Mouse (Mus musculus): Measurements from ENCODE around the gene Hhipl2. TPM values are rescaled to one million over a fixed set of nuclear protein-coding genes. Genes with fewer than 3 reads are reported as not detected.
A peak's percentile ranks its signal among the peaks of the same experiment; 100 is the strongest.

Gene Hhipl2
- polyA plus RNA-seq, 1 experiment from 2014 or later: 0.22 TPM

GRCm38 (mm10) chr1:183434918-183435317 is 16.9 kb downstream of the Hhipl2 start:
- no peak for ATAC-seq (ENCODE audit: low FRiP score, low TSS enrichment)
- H3K4me1 ChIP-seq (ENCODE audit: control insufficient read depth, insufficient read depth, low read length): peaks cover 3% of the 10 kb centered on the region; the same call in 1 of the 2 replicates
- no peaks in the 10 kb centered on the region for H3K9me3 ChIP-seq (ENCODE audit: control insufficient read depth, low read length)
- 86% methylated on average over 9 of the region's 9 CpGs for WGBS
- no peak overlapping the region for H3K9ac ChIP-seq (ENCODE audit: low read depth, low read length)
- H3K36me3 ChIP-seq (ENCODE audit: control insufficient read depth, insufficient read depth, low read length): no peaks in the 10 kb centered on the region
- H3K4me3 ChIP-seq (ENCODE audit: low read length): no peak overlapping the region
- no peaks in the 10 kb centered on the region for H3K27me3 ChIP-seq (ENCODE audit: control insufficient read depth, insufficient read depth, low read length)
- no peak overlapping the region for H3K4me2 ChIP-seq (replicated peaks; ENCODE audit: low read depth, low read length)
- H3K27ac ChIP-seq (ENCODE audit: low read depth, low read length): no peak overlapping the region

- no peaks in the 10 kb centered on the region for H3K27me3 ChIP-seq (ENCODE audit: control insufficient read depth, insufficient read depth, low read length)
- H3K4me1 ChIP-seq (ENCODE audit: control insufficient read depth, insufficient read depth, low read length): peaks cover 3% of the 10 kb centered on the region; the same call in 1 of the 2 replicates
- H3K4me3 ChIP-seq (ENCODE audit: low read length): peak overlapping the region; percentile 16; the same call in 1 of the 2 replicates
- H3K9me3 ChIP-seq (ENCODE audit: control insufficient read depth, low read length): peaks cover 4% of the 10 kb centered on the region; the same call in 1 of the 2 replicates
- WGBS: 26% methylated on average over 22 of the region's 22 CpGs
- peak overlapping the region; percentile 34 for H3K4me2 ChIP-seq (replicated peaks; ENCODE audit: low read depth, low read length)
- peak; percentile 75; the same call in 1 of the 2 replicates for ATAC-seq (ENCODE audit: low FRiP score, low TSS enrichment)
- H3K36me3 ChIP-seq (ENCODE audit: control insufficient read depth, insufficient read depth, low read length): no peaks in the 10 kb centered on the region
- H3K9ac ChIP-seq (ENCODE audit: low read depth, low read length): peak overlapping the region; percentile 25
- H3K27ac ChIP-seq (ENCODE audit: low read depth, low read length): no peak overlapping the region
Measured at GRCm38 (mm10) chr1:183439036-183439435, 21.0 kb downstream of the Hhipl2 start.

GRCm38 (mm10) chr1:183442015-183442774 is 24.2 kb downstream of the Hhipl2 start:
- H3K4me2 ChIP-seq (replicated peaks; ENCODE audit: low read depth, low read length): no peak overlapping the region
- no peak for ATAC-seq (ENCODE audit: low FRiP score, low TSS enrichment)
- peaks cover 10% of the 10 kb centered on the region; the same call in 1 of the 2 replicates for H3K9me3 ChIP-seq (ENCODE audit: control insufficient read depth, low read length)
- 24% methylated on average over 19 of the region's 19 CpGs for WGBS
- H3K4me3 ChIP-seq (ENCODE audit: low read length): no peak overlapping the region
- peaks cover 3% of the 10 kb centered on the region; the same call in 1 of the 2 replicates for H3K4me1 ChIP-seq (ENCODE audit: control insufficient read depth, insufficient read depth, low read length)
- no peaks in the 10 kb centered on the region for H3K27me3 ChIP-seq (ENCODE audit: control insufficient read depth, insufficient read depth, low read length)
- no peaks in the 10 kb centered on the region for H3K36me3 ChIP-seq (ENCODE audit: control insufficient read depth, insufficient read depth, low read length)
- H3K9ac ChIP-seq (ENCODE audit: low read depth, low read length): no peak overlapping the region
- no peak overlapping the region for H3K27ac ChIP-seq (ENCODE audit: low read depth, low read length)

GRCm38 (mm10) chr1:183453066-183453465 is 35.1 kb downstream of the Hhipl2 start:
- H3K27ac ChIP-seq (ENCODE audit: low read depth, low read length): no peak overlapping the region
- H3K4me2 ChIP-seq (replicated peaks; ENCODE audit: low read depth, low read length): no peak overlapping the region
- H3K36me3 ChIP-seq (ENCODE audit: control insufficient read depth, insufficient read depth, low read length): no peaks in the 10 kb centered on the region
- H3K4me3 ChIP-seq (ENCODE audit: low read length): no peak overlapping the region
- H3K9me3 ChIP-seq (ENCODE audit: control insufficient read depth, low read length): peaks cover 6% of the 10 kb centered on the region; the same call in 1 of the 2 replicates
- ATAC-seq (ENCODE audit: low FRiP score, low TSS enrichment): no peak
- WGBS: 32% methylated on average over 3 of the region's 3 CpGs
- H3K4me1 ChIP-seq (ENCODE audit: control insufficient read depth, insufficient read depth, low read length): no peaks in the 10 kb centered on the region
- no peaks in the 10 kb centered on the region for H3K27me3 ChIP-seq (ENCODE audit: control insufficient read depth, insufficient read depth, low read length)
- H3K9ac ChIP-seq (ENCODE audit: low read depth, low read length): no peak overlapping the region

Other genes with a start within 250 kb of the Hhipl2 start
- 9.6 and 16.9 TPM in 2 replicates for gene Disp1, start 196.7 kb upstream of the Hhipl2 start, polyA plus RNA-seq (2014; fragmentation: Nextera tagmentation; extraction: Ambion mirVana)
- gene Aida, start 121.6 kb upstream of the Hhipl2 start, polyA plus RNA-seq (2014; fragmentation: Nextera tagmentation; extraction: Ambion mirVana): 24.9 and 63.1 TPM in 2 replicates
- gene Brox, start 120.9 kb upstream of the Hhipl2 start, polyA plus RNA-seq (2014; fragmentation: Nextera tagmentation; extraction: Ambion mirVana): 26.1 and 51.4 TPM in 2 replicates
- gene Mia3, start 48.7 kb upstream of the Hhipl2 start, polyA plus RNA-seq (2014; fragmentation: Nextera tagmentation; extraction: Ambion mirVana): 50.8 and 104 TPM in 2 replicates
- gene Taf1a, start 29.2 kb upstream of the Hhipl2 start, polyA plus RNA-seq (2014; fragmentation: Nextera tagmentation; extraction: Ambion mirVana): 21.0 and 22.4 TPM in 2 replicates

Data from kidney, embryonic 14.5 days (tissue).